Mouse (Mus musculus): ENCODE measurements around the gene Fam229a. TPM values are rescaled to one million over a fixed set of nuclear protein-coding genes. Genes with fewer than 3 reads are reported as not detected.
"Not testable (repeated sequence)": the region's sequence is repeated elsewhere in the genome, so short reads cannot be mapped to it uniquely, and the experiment has no call there.

The Fam229a gene
- polyA plus RNA-seq, 1 experiment: not detected

DNA sequence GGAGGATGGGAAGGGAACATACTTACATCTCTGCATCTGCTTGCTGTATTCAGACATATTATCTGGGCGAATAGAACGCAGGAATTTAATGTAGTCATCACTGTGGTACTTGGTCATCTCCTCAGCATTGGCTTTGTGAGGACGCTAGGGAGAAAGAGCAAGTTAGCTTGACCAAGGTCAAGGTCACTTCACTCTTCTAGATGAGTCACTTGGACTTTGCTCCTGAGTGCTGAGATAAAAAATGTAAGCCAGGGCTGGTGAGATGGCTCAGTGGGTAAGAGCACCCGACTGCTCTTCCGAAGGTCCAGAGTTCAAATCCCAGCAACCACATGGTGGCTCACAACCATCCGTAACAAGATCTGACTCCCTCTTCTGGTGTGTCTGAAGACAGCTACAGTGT lies 37.9 kb downstream of the Fam229a start:
- not testable (repeated sequence) for H3K27ac ChIP-seq (replicated peaks; ENCODE audit: low read depth, low read length); H3K4me1 ChIP-seq (ENCODE audit: control insufficient read depth, insufficient read depth, insufficient read length, low read length); H3K4me3 ChIP-seq (ENCODE audit: insufficient read depth, low read depth, low read length)

DNA sequence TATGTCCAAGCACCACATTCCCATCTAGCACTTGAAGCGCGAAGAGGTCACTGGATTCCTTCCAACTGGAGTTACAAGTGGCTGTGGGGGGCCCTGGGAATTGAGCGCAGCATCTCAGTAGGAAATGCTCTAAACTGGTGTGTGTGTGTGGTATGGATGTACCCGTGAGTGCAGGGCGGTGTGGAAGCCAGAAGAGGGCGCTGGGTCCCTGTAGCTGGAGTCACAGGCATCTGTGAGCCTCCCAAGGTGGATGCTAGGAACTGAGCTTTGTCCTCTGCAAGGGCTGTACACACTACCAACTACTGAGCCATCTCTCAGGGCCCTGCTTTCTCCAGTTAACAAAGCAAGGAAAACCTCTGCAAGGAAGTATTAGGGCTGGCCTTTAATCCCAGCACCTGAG lies 49.0 kb downstream of the Fam229a start:
- Histone ChIP-seq H3K4me3 (ENCODE audit: insufficient read depth, low read depth, low read length) (no peak overlapping the region), H3K27ac (replicated peaks; ENCODE audit: low read depth, low read length) (no peak overlapping the region), H3K4me1 (ENCODE audit: control insufficient read depth, insufficient read depth, insufficient read length, low read length) (peaks cover 12% of the 10 kb centered on the region)

Other genes starting within 250 kb of the Fam229a start
- gene C77080, start 229.8 kb upstream of the Fam229a start, polyA plus RNA-seq (2012; ENCODE audit: insufficient read depth, insufficient read length, missing spikeins): 1.9 and 2.6 TPM in 2 replicates
- 0.75 and 1.3 TPM in 2 replicates for gene Sync, start 203.6 kb upstream of the Fam229a start, polyA plus RNA-seq (2012; ENCODE audit: insufficient read depth, insufficient read length, missing spikeins)
- gene Rbbp4, start 155.8 kb upstream of the Fam229a start, polyA plus RNA-seq (2012; ENCODE audit: insufficient read depth, insufficient read length, missing spikeins): 77.7 and 87.6 TPM in 2 replicates
- gene Zbtb8os, start 155.5 kb upstream of the Fam229a start, polyA plus RNA-seq (2012; ENCODE audit: insufficient read depth, insufficient read length, missing spikeins): 92.1 and 127 TPM in 2 replicates
- gene Zbtb8a, start 113.1 kb upstream of the Fam229a start, polyA plus RNA-seq (2012; ENCODE audit: insufficient read depth, insufficient read length, missing spikeins): 1.5 and 3.4 TPM in 2 replicates
- gene Zbtb8b, start 50.3 kb upstream of the Fam229a start, polyA plus RNA-seq (2012; ENCODE audit: insufficient read depth, insufficient read length, missing spikeins): not detected in 2 replicates
- gene Bsdc1, start 29.6 kb upstream of the Fam229a start, polyA plus RNA-seq (2012; ENCODE audit: insufficient read depth, insufficient read length, missing spikeins): 24.8 and 35.7 TPM in 2 replicates
- not detected in 2 replicates for gene Tssk3, start 168 bp upstream of the Fam229a start, polyA plus RNA-seq (2012; ENCODE audit: insufficient read depth, insufficient read length, missing spikeins)
- 3.5 and 4.9 TPM in 2 replicates for gene Marcksl1, start 22.4 kb downstream of the Fam229a start, polyA plus RNA-seq (2012; ENCODE audit: insufficient read depth, insufficient read length, missing spikeins)
- 46.2 and 49.1 TPM in 2 replicates for gene Hdac1, start 51.5 kb downstream of the Fam229a start, polyA plus RNA-seq (2012; ENCODE audit: insufficient read depth, insufficient read length, missing spikeins)
- gene Lck, start 82.5 kb downstream of the Fam229a start, polyA plus RNA-seq (2012; ENCODE audit: insufficient read depth, insufficient read length, missing spikeins): not detected in 2 replicates
- gene Fam167b, start 87.4 kb downstream of the Fam229a start, polyA plus RNA-seq (2012; ENCODE audit: insufficient read depth, insufficient read length, missing spikeins): not detected in 2 replicates
- gene Eif3i, start 109.5 kb downstream of the Fam229a start, polyA plus RNA-seq (2012; ENCODE audit: insufficient read depth, insufficient read length, missing spikeins): 156 and 174 TPM in 2 replicates
- gene Tmem234, start 109.5 kb downstream of the Fam229a start, polyA plus RNA-seq (2012; ENCODE audit: insufficient read depth, insufficient read length, missing spikeins): 84.4 and 96.6 TPM in 2 replicates
- gene Dcdc2b, start 123.1 kb downstream of the Fam229a start, polyA plus RNA-seq (2012; ENCODE audit: insufficient read depth, insufficient read length, missing spikeins): 1.3 TPM in 1 of 2 replicates, not detected in the other
- gene Iqcc, start 127.9 kb downstream of the Fam229a start, polyA plus RNA-seq (2012; ENCODE audit: insufficient read depth, insufficient read length, missing spikeins): 14.3 and 14.6 TPM in 2 replicates
- gene Ccdc28b, start 132.8 kb downstream of the Fam229a start, polyA plus RNA-seq (2012; ENCODE audit: insufficient read depth, insufficient read length, missing spikeins): 59.5 and 76.0 TPM in 2 replicates
- gene Txlna, start 149.9 kb downstream of the Fam229a start, polyA plus RNA-seq (2012; ENCODE audit: insufficient read depth, insufficient read length, missing spikeins): 13.5 and 15.8 TPM in 2 replicates
- 45.7 and 75.5 TPM in 2 replicates for gene Kpna6, start 181.6 kb downstream of the Fam229a start, polyA plus RNA-seq (2012; ENCODE audit: insufficient read depth, insufficient read length, missing spikeins)
- gene Tmem39b, start 205.6 kb downstream of the Fam229a start, polyA plus RNA-seq (2012; ENCODE audit: insufficient read depth, insufficient read length, missing spikeins): 5.4 and 7.3 TPM in 2 replicates

Data from brown adipose tissue, adult 24 weeks (tissue).